Mouse (Mus musculus) cerebellum, adult 2 months (tissue): ENCODE measurements around the gene Ncstn. TPM values are rescaled to one million over a fixed set of nuclear protein-coding genes. Genes with fewer than 3 reads are reported as not detected.

Experiments
- DNase-seq, 2 experiments: peaks; one replicate each; pipeline ENCODE4 v3.0.0; 2021
- H3K27ac ChIP-seq: fragments of 200-500 bp; 2 replicates; pipeline ENCODE4 v1.5.1; 2012; ENCODE audit warnings: low read length, control low read depth, inconsistent platforms; ENCODE audit not compliant: insufficient read depth
- H3K27me3 ChIP-seq: fragments of 200-500 bp; 2 replicates; pipeline ENCODE4 v1.6.1; 2012; ENCODE audit warnings: inconsistent platforms, mild to moderate bottlenecking, low read length, moderate library complexity; ENCODE audit not compliant: control insufficient read depth, insufficient read depth
- H3K4me1 ChIP-seq: fragments of 200-500 bp; 2 replicates; pipeline ENCODE4 v1.6.1; 2011; ENCODE audit warnings: low read length; ENCODE audit not compliant: control insufficient read depth, insufficient read depth
- H3K4me3 ChIP-seq: fragments of 200-500 bp; replicated peaks from 2 replicates; pipeline ENCODE3; 2011; ENCODE audit warnings: mild to moderate bottlenecking, low read depth, low read length, control low read depth; ENCODE audit not compliant: insufficient read depth
- CTCF ChIP-seq: fragments of 200-500 bp; IDR thresholded peaks from 2 replicates; pipeline ENCODE4 v1.5.1; 2011; ENCODE audit warnings: low read depth, mild to moderate bottlenecking, control low read depth, low read length, moderate library complexity, borderline replicate concordance; ENCODE audit not compliant: insufficient read depth
- POLR2A ChIP-seq: fragments of 200-500 bp; IDR thresholded peaks from 2 replicates; pipeline ENCODE4 v1.6.1; 2011; ENCODE audit warnings: low read length, control low read depth, borderline replicate concordance; ENCODE audit not compliant: insufficient read depth
- WGBS: fragments of 180-500 bp; shearing (Covaris S2); methylation state at CpG from one replicate; pipeline ENCODE4 v1.1.7; 2018; 5-methylcytosine and 5-hydroxymethylcytosine counted together
- polyA plus RNA-seq: library from polyadenylated mRNA; depleted of rRNA; stranded (reverse); fragments of >200 nt; gene quantifications from 2 replicates; pipeline ENCODE4 v1.2.3, GENCODE M21; 2012

Ncstn gene
- polyA plus RNA-seq, 1 experiment: 84.3 TPM

DNA sequence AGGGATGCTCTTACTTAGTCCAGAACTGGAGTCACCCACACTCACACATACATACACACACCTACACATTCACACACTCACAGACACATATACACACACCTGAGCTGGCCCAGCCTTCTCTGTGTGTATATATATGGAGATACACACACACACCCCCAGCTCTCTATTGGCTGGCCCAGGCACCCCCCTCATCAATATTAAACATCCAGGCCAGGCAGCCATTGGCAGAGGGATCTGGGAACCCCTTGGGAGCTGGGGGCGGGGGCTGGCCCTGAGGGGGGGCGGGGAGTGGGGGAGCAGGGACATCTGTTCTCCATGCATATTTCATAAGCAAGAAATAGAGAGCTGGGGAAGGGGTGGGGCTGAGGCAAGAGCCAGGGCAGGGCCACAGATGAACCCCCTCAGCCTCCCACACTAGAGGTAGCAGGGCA lies 25.1 kb downstream of the Ncstn start, which contains the start of gene Nhlh1:
Gene Nhlh1, minus strand, starts transcription at position 83 of the 431 bp plus-strand sequence.
- no peak for DNase-seq
- Histone ChIP-seq H3K4me3 (no peak within 1 kb of the TSS), H3K27me3 (no peaks in the 10 kb centered on the region), H3K27ac (no peak within 1 kb of the TSS), H3K4me1 (peaks cover 10% of the 10 kb centered on the region)
- TF ChIP-seq CTCF (no peak), POLR2A (no peak)
- 39% methylated on average over 2 of the region's 2 CpGs for WGBS

DNA sequence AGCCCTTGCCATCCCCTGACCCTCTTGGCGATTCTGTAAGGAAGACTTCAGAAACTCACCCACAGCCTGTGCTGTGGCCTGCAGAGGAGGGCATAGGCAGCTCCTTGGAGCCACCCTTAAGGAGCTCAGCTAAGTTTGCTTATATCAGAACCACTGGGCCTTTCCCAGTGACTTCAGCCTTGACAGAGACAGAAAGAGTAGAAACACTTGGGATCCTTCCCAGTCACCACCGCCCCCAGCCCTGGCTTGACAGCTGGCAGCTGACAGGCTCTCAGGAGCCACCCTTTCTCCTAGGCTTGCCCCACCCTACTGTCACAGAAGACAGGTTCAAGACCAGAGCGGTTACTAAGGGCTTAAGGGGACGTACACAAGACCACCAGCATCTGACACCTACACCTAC lies 26.3 kb downstream of the Ncstn start:
- 54% methylated on average over 4 of the region's 4 CpGs for WGBS
- Histone ChIP-seq H3K4me3 (no peak overlapping the region), H3K4me1 (peaks cover 6% of the 10 kb centered on the region), H3K27ac (no peak overlapping the region), H3K27me3 (no peaks in the 10 kb centered on the region)
- DNase-seq: no peak
- TF ChIP-seq CTCF: no peak
- TF ChIP-seq POLR2A: no peak

DNA sequence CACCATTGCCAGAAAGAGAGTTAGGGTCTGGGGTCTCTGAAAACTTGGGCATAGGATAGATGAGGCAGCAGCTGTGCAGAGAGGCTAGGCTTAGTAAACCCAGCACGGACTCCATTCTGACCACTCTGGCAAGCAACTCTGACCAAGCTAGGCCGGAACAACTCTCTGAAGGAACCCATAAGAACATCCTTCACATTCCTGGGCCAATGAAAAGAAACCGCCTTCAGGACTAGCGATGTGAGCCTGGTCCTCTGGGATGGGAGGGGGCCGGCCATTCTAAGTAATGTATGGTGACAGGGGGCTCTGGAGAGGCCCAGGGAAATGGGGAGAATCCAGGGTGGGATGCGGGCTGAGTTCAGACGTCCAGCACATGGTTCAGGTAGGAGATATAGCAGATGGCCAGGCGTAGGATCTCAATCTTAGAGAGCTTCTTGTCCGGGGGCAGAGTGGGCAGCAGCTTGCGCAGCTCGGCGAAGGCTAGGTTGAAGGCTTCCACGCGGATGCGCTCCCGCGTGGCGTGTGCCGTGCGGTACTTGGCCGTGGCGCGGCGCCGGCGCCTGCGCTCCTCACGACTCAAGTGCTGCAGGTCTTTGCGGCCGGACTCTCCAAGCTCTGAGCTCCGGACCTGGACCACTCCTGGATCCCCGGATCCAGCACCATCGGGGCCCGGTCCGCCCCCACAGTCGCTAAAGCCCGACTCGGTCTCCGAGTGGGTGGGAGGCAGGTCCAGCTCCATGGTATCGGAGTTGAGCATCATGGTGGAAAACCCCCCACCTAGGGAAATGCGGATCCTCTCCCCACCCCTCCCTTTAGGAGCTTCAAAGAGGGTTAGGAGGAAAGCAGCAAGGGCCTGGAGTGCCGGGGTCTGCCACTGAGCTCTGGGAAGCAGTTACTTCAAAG lies 28.8 kb downstream of the Ncstn start:
- 2% methylated on average over 42 of the region's 42 CpGs for WGBS
- Histone ChIP-seq H3K27me3 (no peaks in the 10 kb centered on the region), H3K4me1 (no peaks in the 10 kb centered on the region), H3K4me3 (peak overlapping the region; percentile 55), H3K27ac (no peak overlapping the region)
- peak; percentile 47 to 51 for DNase-seq
- TF ChIP-seq CTCF: no peak
- 0 out of 2 replicates have a peak, but pooled peaks have one; percentile 13 for TF ChIP-seq POLR2A

DNA sequence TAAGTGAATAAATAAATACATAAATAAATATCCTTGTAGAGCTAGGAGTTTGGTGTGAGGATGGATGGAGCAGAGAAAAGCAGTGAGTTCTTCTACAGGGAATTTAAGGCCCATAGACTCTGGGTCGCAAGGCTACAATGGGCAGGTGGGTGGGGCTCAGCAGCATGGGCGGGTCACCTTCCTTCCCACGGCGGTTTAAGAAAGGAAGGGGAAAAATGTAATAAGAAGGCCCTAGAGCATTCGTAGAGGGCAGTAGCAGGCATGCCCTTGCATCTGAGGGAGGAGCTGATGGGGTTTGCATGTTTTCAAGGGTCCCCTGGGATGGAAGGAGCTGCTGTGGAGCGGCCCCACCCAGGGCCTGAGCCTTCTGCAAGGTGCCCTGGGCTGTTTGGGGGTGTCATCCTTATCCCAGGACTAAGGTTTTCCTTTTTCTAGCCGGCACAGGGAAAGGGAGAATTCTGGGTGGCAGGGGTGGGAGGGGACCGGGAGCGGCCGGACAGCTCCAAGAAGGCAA lies 29.8 kb downstream of the Ncstn start:
- WGBS: 36% methylated on average over 10 of the region's 10 CpGs
- DNase-seq: no peak
- no peaks in the 10 kb centered on the region for H3K27me3 ChIP-seq
- no peak overlapping the region for H3K4me3 ChIP-seq
- TF ChIP-seq CTCF: no peak
- no peaks in the 10 kb centered on the region for H3K4me1 ChIP-seq
- H3K27ac ChIP-seq: no peak overlapping the region

DNA sequence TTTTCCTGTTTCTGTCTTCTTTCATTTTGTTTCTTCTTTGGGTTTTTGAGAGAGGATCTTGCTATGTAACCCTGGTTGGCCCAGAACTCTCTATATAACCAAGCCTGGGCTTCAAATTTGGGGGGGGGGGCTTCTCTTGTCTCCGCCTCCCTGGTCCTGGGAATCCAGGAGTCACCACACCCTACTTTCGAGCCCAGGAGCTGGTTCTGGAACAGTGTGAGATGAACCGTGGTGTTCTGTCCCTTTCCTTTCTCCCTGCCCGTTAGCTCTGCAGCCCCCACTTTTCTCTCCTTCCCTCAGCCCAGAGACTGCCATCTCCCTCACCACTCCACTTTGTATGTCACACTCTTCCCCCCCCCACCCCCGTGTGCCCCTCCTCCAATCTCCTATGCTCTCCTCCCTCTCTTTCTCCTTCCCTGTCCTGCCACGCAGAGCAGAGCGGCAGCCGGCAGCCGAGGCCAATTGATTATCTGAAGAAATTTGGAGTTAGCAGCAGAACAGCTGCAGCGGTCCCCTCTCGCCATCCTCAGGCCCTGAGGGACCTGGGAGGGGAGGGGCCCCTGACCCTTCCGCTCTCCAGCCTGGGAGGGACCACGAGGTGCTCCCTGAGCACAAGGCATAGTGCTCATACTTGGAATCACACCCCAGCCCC lies 33.3 kb downstream of the Ncstn start:
- H3K27me3 ChIP-seq: no peaks in the 10 kb centered on the region

DNA sequence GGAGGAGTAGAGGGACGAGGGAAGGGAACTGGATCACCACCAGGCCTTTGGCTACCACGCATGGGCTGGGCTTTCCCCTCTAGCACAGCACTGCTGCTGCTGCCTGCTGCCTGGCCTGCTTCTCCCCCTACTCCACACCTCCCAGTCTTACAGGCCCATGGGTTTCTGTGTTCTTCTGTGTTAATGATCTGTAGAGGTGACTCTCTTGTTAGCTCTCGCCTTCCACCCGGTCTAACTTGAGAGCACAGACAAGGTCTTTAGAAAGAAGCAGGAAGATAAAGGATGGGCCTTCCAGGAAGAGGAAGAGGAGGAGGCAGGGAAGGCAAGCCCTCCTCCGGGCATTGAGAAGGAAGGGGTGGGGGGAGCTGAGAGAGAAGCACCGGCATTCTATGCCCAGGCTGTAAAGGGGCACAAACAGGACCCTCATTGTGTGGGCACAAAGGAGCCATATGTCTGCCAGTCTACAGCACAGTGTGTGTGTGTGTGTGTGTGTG lies 34.3 kb downstream of the Ncstn start:
- 42% methylated on average over 6 of the region's 6 CpGs for WGBS
- Histone ChIP-seq H3K27me3 (no peaks in the 10 kb centered on the region), H3K4me3 (no peak overlapping the region), H3K4me1 (no peaks in the 10 kb centered on the region), H3K27ac (no peak overlapping the region)
- TF ChIP-seq CTCF: no peak
- DNase-seq: no peak

More for the DNA sequence above, 33.3 kb downstream of the Ncstn start:
- TF ChIP-seq POLR2A (no peak), CTCF (no peak)
- Histone ChIP-seq H3K27ac (no peak overlapping the region), H3K4me3 (no peak overlapping the region), H3K4me1 (no peaks in the 10 kb centered on the region)
- no peak for DNase-seq
- WGBS: 20% methylated on average over 13 of the region's 13 CpGs

DNA sequence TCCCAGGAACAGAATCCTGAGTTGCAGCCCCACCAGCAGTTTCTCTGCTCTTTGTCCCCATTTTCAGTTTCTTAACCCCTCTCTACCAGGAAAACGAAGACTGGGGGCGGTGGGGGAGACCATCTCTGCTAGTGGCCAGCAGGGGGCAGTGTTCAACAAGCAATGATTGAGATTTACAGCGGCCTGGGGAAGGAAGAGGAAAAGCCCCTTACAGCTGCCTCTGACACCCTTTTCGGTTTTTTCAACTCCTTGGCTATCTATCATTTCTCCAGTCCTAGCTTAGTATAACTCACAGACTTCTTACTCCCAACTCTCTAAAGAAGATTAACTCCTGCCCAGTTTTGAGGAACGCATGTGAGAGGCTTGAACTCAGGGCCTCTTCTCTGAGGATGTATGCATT lies 35.7 kb downstream of the Ncstn start:
- peak; percentile 49 to 65 for DNase-seq
- Histone ChIP-seq H3K27ac (no peak overlapping the region), H3K27me3 (no peaks in the 10 kb centered on the region), H3K4me1 (no peaks in the 10 kb centered on the region), H3K4me3 (no peak overlapping the region)
- no peak for TF ChIP-seq POLR2A
- TF ChIP-seq CTCF: peak; percentile 81
- WGBS: 17% methylated on average over 5 of the region's 5 CpGs
